Mouse (Mus musculus): ENCODE data around the gene Hist1h2ag.

- TF ChIP-seq CTCF (IDR thresholded peaks at IDR 0.05; ENCODE audit: control insufficient read depth, insufficient read depth, low read length) (no peak), POLR2A (IDR thresholded peaks at IDR 0.05; ENCODE audit: borderline replicate concordance, control insufficient read depth, low read depth, low read length) (no peak)
Measured at GRCm38 (mm10) chr13:22037415-22037814, 5.3 kb downstream of the Hist1h2ag start.

Data from bone marrow, adult 2 months (tissue).